Mouse (Mus musculus): ENCODE data around the gene Pgam5. TPM values are rescaled to one million over a fixed set of nuclear protein-coding genes. Genes with fewer than 3 reads are reported as not detected.

The Pgam5 gene
- total RNA-seq (2012; rRNA removed) (62.8 and 70.0 TPM in 2 replicates), total RNA-seq (2014; rRNA removed) (127 and 128 TPM in 2 replicates), polyA plus RNA-seq (2012; ENCODE audit: insufficient read length, low read depth) (57.1 and 64.8 TPM in 2 replicates)

- dilution Hi-C loops (cut with MboI; ENCODE audit: extremely low pct_ligation_motif_present, extremely low pct_unique_long_range_greater_than_20kb, low sequenced_read_pairs): no loop called here
- no peaks in the 10 kb centered on the region for H3K27me3 ChIP-seq (replicated peaks)
- H3K9me3 ChIP-seq (replicated peaks; ENCODE audit: low read length): no peaks in the 10 kb centered on the region
- in situ Hi-C loops (cut with MboI; ENCODE audit: low pct_ligation_motif_present, low pct_unique_long_range_greater_than_20kb, low sequenced_read_pairs): no loop called here
- peak within 1 kb of the TSS; percentile 99 for H3K4me3 ChIP-seq (replicated peaks in 1 of 3; ENCODE audit: low read depth in 2 of 3, low read length in 2 of 3, poor library complexity in 1 of 3)
- peaks cover 4 to 28% of the 10 kb centered on the region in 2 experiments; a peak in 3 of 4 replicates for H3K4me1 ChIP-seq (ENCODE audit: control insufficient read depth in 1 of 2, insufficient read depth in 2 of 2)
- H3K27ac ChIP-seq (ENCODE audit: insufficient read depth, low read depth): peak within 1 kb of the TSS; percentile 32
- H3K79me2 ChIP-seq (replicated peaks; ENCODE audit: control insufficient read depth, extremely low read depth, insufficient read depth, poor library complexity, severe bottlenecking): peaks cover 31% of the 10 kb centered on the region
- DNase-seq (ENCODE audit: extremely low read depth): peak; percentile 86
- H3K36me3 ChIP-seq (replicated peaks in 1 of 2; ENCODE audit: control insufficient read depth in 1 of 2, insufficient read depth in 1 of 2, low read length in 1 of 2): peaks cover 26 to 36% of the 10 kb centered on the region in 2 experiments
- peak within 1 kb of the TSS; percentile 98 for H3K4me2 ChIP-seq (ENCODE audit: insufficient read depth, low read depth, poor library complexity, severe bottlenecking)
- H3K9ac ChIP-seq (ENCODE audit: insufficient read depth, low read depth): peak within 1 kb of the TSS; percentile 87
- 0 out of 2 replicates have a peak, but pooled peaks have one; percentile 23 for TF ChIP-seq ETS1 (conservative IDR thresholded peaks at IDR 0.05; ENCODE audit: low read depth, low read length)
- TF ChIP-seq RAD21 (IDR thresholded peaks at IDR 0.05; ENCODE audit: low read depth, low read length): peak; percentile 27
- peak; percentile 92 for TF ChIP-seq SIN3A (IDR thresholded peaks at IDR 0.05; ENCODE audit: low read length)
- 0 out of 2 replicates have a peak, but pooled peaks have one; percentile 35 for TF ChIP-seq TBP (conservative IDR thresholded peaks at IDR 0.05; ENCODE audit: low read depth, low read length)
- TF ChIP-seq MAFK (IDR thresholded peaks at IDR 0.05; ENCODE audit: insufficient replicate concordance, low read length): no peak
- TF ChIP-seq HCFC1 (IDR thresholded peaks at IDR 0.05; ENCODE audit: low read depth, low read length): peak; percentile 86
- no peak for TF ChIP-seq JUN (IDR thresholded peaks at IDR 0.05; ENCODE audit: insufficient read depth, low read depth, low read length)
- TF ChIP-seq POLR2AphosphoS2 (IDR thresholded peaks at IDR 0.05; ENCODE audit: low read depth, low read length): no peak; the same call in 1 of the 2 replicates
- TF ChIP-seq MAZ (IDR thresholded peaks at IDR 0.05; ENCODE audit: low read depth, low read length): peak; percentile 91
- TF ChIP-seq JUND (conservative IDR thresholded peaks at IDR 0.05; ENCODE audit: low read depth, low read length): no peak
- TF ChIP-seq MEF2A (IDR thresholded peaks at IDR 0.05; ENCODE audit: borderline replicate concordance, low read depth, low read length): peak; percentile 59; the same call in 1 of the 2 replicates
- TF ChIP-seq BHLHE40 (IDR thresholded peaks at IDR 0.05; ENCODE audit: low read depth, low read length): peak; percentile 53; the same call in 1 of the 2 replicates
- no peak for TF ChIP-seq CHD1 (IDR thresholded peaks at IDR 0.05; ENCODE audit: low read depth, low read length)
- peak; percentile 35; the same call in 1 of the 2 replicates for TF ChIP-seq ZNF384 (IDR thresholded peaks at IDR 0.05; ENCODE audit: low read depth, low read length)
- peak; percentile 83 for TF ChIP-seq CHD2 (IDR thresholded peaks at IDR 0.05; ENCODE audit: low read length)
- TF ChIP-seq UBTF (IDR thresholded peaks at IDR 0.05; ENCODE audit: low read depth, low read length): no peak
- peak; percentile 96 for TF ChIP-seq ELF1 (IDR thresholded peaks at IDR 0.05; ENCODE audit: low read depth, low read length)
- peak; percentile 92 for TF ChIP-seq MXI1 (IDR thresholded peaks at IDR 0.05; ENCODE audit: low read depth, low read length)
- no peak for TF ChIP-seq RCOR1 (conservative IDR thresholded peaks at IDR 0.05; ENCODE audit: low read depth, low read length)
- TF ChIP-seq POLR2A (IDR thresholded peaks at IDR 0.05; ENCODE audit: low read depth, low read length): peak; percentile 93
- TF ChIP-seq USF1 (IDR thresholded peaks at IDR 0.05; ENCODE audit: low read depth, low read length): no peak
- TF ChIP-seq CTCF (conservative IDR thresholded peaks at IDR 0.05 in 1 of 2, IDR thresholded peaks at IDR 0.05 in 1 of 2; ENCODE audit: low read depth in 2 of 2, low read length in 2 of 2): peak; percentile 36 to 82; a peak in 3 of 4 replicates
- 0 out of 2 replicates have a peak, but pooled peaks have one; percentile 61 for TF ChIP-seq ZMIZ1 (IDR thresholded peaks at IDR 0.05; ENCODE audit: low read depth, low read length)
- peak; percentile 84 for TF ChIP-seq TCF12 (IDR thresholded peaks at IDR 0.05; ENCODE audit: low read depth, low read length)
- peak; percentile 65; the same call in 1 of the 2 replicates for TF ChIP-seq MAX (IDR thresholded peaks at IDR 0.05; ENCODE audit: low read length)
- no peak; the same call in 1 of the 2 replicates for TF ChIP-seq GABPA (IDR thresholded peaks at IDR 0.05; ENCODE audit: insufficient replicate concordance, low read depth, low read length)
- TF ChIP-seq NELFE (IDR thresholded peaks at IDR 0.05; ENCODE audit: low read depth, low read length): peak; percentile 88
- TF ChIP-seq EP300 (IDR thresholded peaks at IDR 0.05; ENCODE audit: low read length): no peak
- TF ChIP-seq IRF4 (IDR thresholded peaks at IDR 0.05; ENCODE audit: low read depth, low read length): peak; percentile 69; the same call in 1 of the 2 replicates
- TF ChIP-seq MYC (IDR thresholded peaks at IDR 0.05; ENCODE audit: low read depth, low read length): peak; percentile 42; the same call in 1 of the 2 replicates
- no peak for TF ChIP-seq USF2 (conservative IDR thresholded peaks at IDR 0.05; ENCODE audit: low read depth, low read length)
- peak; percentile 40; the same call in 1 of the 2 replicates for TF ChIP-seq SMC3 (IDR thresholded peaks at IDR 0.05; ENCODE audit: low read depth, low read length)
- TF ChIP-seq PAX5 (IDR thresholded peaks at IDR 0.05; ENCODE audit: low read length): no peak
- TF ChIP-seq ZKSCAN1 (IDR thresholded peaks at IDR 0.05; ENCODE audit: borderline replicate concordance, low read depth, low read length): no peak
- no peak for TF ChIP-seq E2F4 (IDR thresholded peaks at IDR 0.05; ENCODE audit: insufficient replicate concordance, low read depth, low read length)
- no peak for TF ChIP-seq ZC3H11A (IDR thresholded peaks at IDR 0.05; ENCODE audit: low read depth, low read length)
These were observed at the start of gene Pgam5 for GRCm38 (mm10) chr5:110269141-110270101. Gene Pgam5 (minus strand): TSS chr5:110269913.
